Mouse (Mus musculus): ENCODE measurements at regions not wholly inside any gene's neighbourhood (a gene's known extent, or its start where the extent isn't known, plus 50 kb on each side); places are given as distances from the start of the nearest gene placed in this dataset.
A peak's percentile ranks its signal among the peaks of the same experiment; 100 is the strongest.

GRCm38 (mm10) chr19:60408436-60408835, 59.7 kb downstream of the Prlhr start:
- 77% methylated on average over 3 of the region's 3 CpGs for WGBS
- Histone ChIP-seq H3K27ac (replicated peaks; ENCODE audit: low read depth, low read length) (no peak overlapping the region), H3K4me3 (ENCODE audit: low read depth, low read length) (no peak overlapping the region), H3K9me3 (ENCODE audit: control insufficient read depth, low read length) (no peaks in the 10 kb centered on the region), H3K9ac (ENCODE audit: low read depth, low read length) (no peak overlapping the region), H3K27me3 (replicated peaks; ENCODE audit: control insufficient read depth, insufficient read depth, low read length) (no peaks in the 10 kb centered on the region), H3K4me2 (ENCODE audit: low read depth, low read length) (no peak overlapping the region), H3K4me1 (ENCODE audit: control insufficient read depth, insufficient read depth, low read length) (no peaks in the 10 kb centered on the region), H3K36me3 (ENCODE audit: control insufficient read depth, insufficient read depth, low read length) (no peaks in the 10 kb centered on the region)
- ATAC-seq (ENCODE audit: low read depth) (no peak), DNase-seq (ENCODE audit: low spot score) (no peak)

- Histone ChIP-seq H3K27me3 (replicated peaks; ENCODE audit: control insufficient read depth, insufficient read depth, low read length) (no peaks in the 10 kb centered on the region), H3K9ac (ENCODE audit: low read depth, low read length) (no peak overlapping the region), H3K4me3 (ENCODE audit: low read depth, low read length) (no peak overlapping the region), H3K4me1 (ENCODE audit: control insufficient read depth, insufficient read depth, low read length) (no peaks in the 10 kb centered on the region), H3K4me2 (ENCODE audit: low read depth, low read length) (no peak overlapping the region), H3K27ac (replicated peaks; ENCODE audit: low read depth, low read length) (no peak overlapping the region), H3K9me3 (ENCODE audit: control insufficient read depth, low read length) (no peaks in the 10 kb centered on the region), H3K36me3 (ENCODE audit: control insufficient read depth, insufficient read depth, low read length) (no peaks in the 10 kb centered on the region)
- DNase-seq (ENCODE audit: low spot score) (no peak), ATAC-seq (ENCODE audit: low read depth) (no peak)
- WGBS, result 78% methylated on average over 3 of the region's 3 CpGs
These were observed 68.7 kb downstream of the Prlhr start for GRCm38 (mm10) chr19:60399425-60399824.

- H3K4me3 ChIP-seq (ENCODE audit: low read depth, low read length), result no peak overlapping the region
- H3K4me1 ChIP-seq (ENCODE audit: control insufficient read depth, insufficient read depth, low read length), result no peaks in the 10 kb centered on the region
- no peak overlapping the region for H3K9ac ChIP-seq (ENCODE audit: low read depth, low read length)
- no peaks in the 10 kb centered on the region for H3K27me3 ChIP-seq (replicated peaks; ENCODE audit: control insufficient read depth, insufficient read depth, low read length)
- DNase-seq (ENCODE audit: low spot score), result peak; percentile 0
- no peaks in the 10 kb centered on the region for H3K36me3 ChIP-seq (ENCODE audit: control insufficient read depth, insufficient read depth, low read length)
- 67% methylated on average over 1 of the region's 1 CpGs for WGBS
- no peaks in the 10 kb centered on the region for H3K9me3 ChIP-seq (ENCODE audit: control insufficient read depth, low read length)
- H3K4me2 ChIP-seq (ENCODE audit: low read depth, low read length), result no peak overlapping the region
- H3K27ac ChIP-seq (replicated peaks; ENCODE audit: low read depth, low read length), result no peak overlapping the region
- ATAC-seq (ENCODE audit: low read depth), result no peak
These were observed 70.4 kb downstream of the Prlhr start for GRCm38 (mm10) chr19:60397666-60398065.

GRCm38 (mm10) chr19:60396604-60397003, 71.5 kb downstream of the Prlhr start:
- no peak overlapping the region for H3K27ac ChIP-seq (replicated peaks; ENCODE audit: low read depth, low read length)
- no peaks in the 10 kb centered on the region for H3K9me3 ChIP-seq (ENCODE audit: control insufficient read depth, low read length)
- ATAC-seq (ENCODE audit: low read depth), result no peak
- 72% methylated on average over 5 of the region's 5 CpGs for WGBS
- no peak overlapping the region for H3K4me2 ChIP-seq (ENCODE audit: low read depth, low read length)
- no peaks in the 10 kb centered on the region for H3K27me3 ChIP-seq (replicated peaks; ENCODE audit: control insufficient read depth, insufficient read depth, low read length)
- no peaks in the 10 kb centered on the region for H3K36me3 ChIP-seq (ENCODE audit: control insufficient read depth, insufficient read depth, low read length)
- H3K9ac ChIP-seq (ENCODE audit: low read depth, low read length), result no peak overlapping the region
- H3K4me1 ChIP-seq (ENCODE audit: control insufficient read depth, insufficient read depth, low read length), result no peaks in the 10 kb centered on the region
- DNase-seq (ENCODE audit: low spot score), result no peak
- no peak overlapping the region for H3K4me3 ChIP-seq (ENCODE audit: low read depth, low read length)

- WGBS, result 72% methylated on average over 3 of the region's 3 CpGs
- Histone ChIP-seq H3K27me3 (replicated peaks; ENCODE audit: control insufficient read depth, insufficient read depth, low read length) (no peaks in the 10 kb centered on the region), H3K27ac (replicated peaks; ENCODE audit: low read depth, low read length) (no peak overlapping the region), H3K4me3 (ENCODE audit: low read depth, low read length) (no peak overlapping the region), H3K36me3 (ENCODE audit: control insufficient read depth, insufficient read depth, low read length) (no peaks in the 10 kb centered on the region), H3K4me1 (ENCODE audit: control insufficient read depth, insufficient read depth, low read length) (no peaks in the 10 kb centered on the region), H3K4me2 (ENCODE audit: low read depth, low read length) (no peak overlapping the region), H3K9ac (ENCODE audit: low read depth, low read length) (no peak overlapping the region), H3K9me3 (ENCODE audit: control insufficient read depth, low read length) (no peaks in the 10 kb centered on the region)
- DNase-seq (ENCODE audit: low spot score), result no peak
- ATAC-seq (ENCODE audit: low read depth), result no peak
These were observed 81.4 kb downstream of the Prlhr start for GRCm38 (mm10) chr19:60386563-60387241.

- ATAC-seq (ENCODE audit: low read depth) (no peak), DNase-seq (ENCODE audit: low spot score) (no peak)
- H3K4me3 ChIP-seq (ENCODE audit: low read depth, low read length), result no peak overlapping the region
- no peaks in the 10 kb centered on the region for H3K27me3 ChIP-seq (replicated peaks; ENCODE audit: control insufficient read depth, insufficient read depth, low read length)
- no peak overlapping the region for H3K4me2 ChIP-seq (ENCODE audit: low read depth, low read length)
- H3K4me1 ChIP-seq (ENCODE audit: control insufficient read depth, insufficient read depth, low read length), result no peaks in the 10 kb centered on the region
- no peak overlapping the region for H3K27ac ChIP-seq (replicated peaks; ENCODE audit: low read depth, low read length)
- H3K9me3 ChIP-seq (ENCODE audit: control insufficient read depth, low read length), result no peaks in the 10 kb centered on the region
- 69% methylated on average over 5 of the region's 5 CpGs for WGBS
- no peaks in the 10 kb centered on the region for H3K36me3 ChIP-seq (ENCODE audit: control insufficient read depth, insufficient read depth, low read length)
- no peak overlapping the region for H3K9ac ChIP-seq (ENCODE audit: low read depth, low read length)
These were observed 83.4 kb downstream of the Prlhr start for GRCm38 (mm10) chr19:60384721-60385120.

GRCm38 (mm10) chr19:60382661-60383060, 85.4 kb downstream of the Prlhr start:
- Histone ChIP-seq H3K4me3 (ENCODE audit: low read depth, low read length) (no peak overlapping the region), H3K9me3 (ENCODE audit: control insufficient read depth, low read length) (no peaks in the 10 kb centered on the region), H3K36me3 (ENCODE audit: control insufficient read depth, insufficient read depth, low read length) (no peaks in the 10 kb centered on the region), H3K27me3 (replicated peaks; ENCODE audit: control insufficient read depth, insufficient read depth, low read length) (no peaks in the 10 kb centered on the region), H3K9ac (ENCODE audit: low read depth, low read length) (no peak overlapping the region), H3K4me1 (ENCODE audit: control insufficient read depth, insufficient read depth, low read length) (no peaks in the 10 kb centered on the region), H3K27ac (replicated peaks; ENCODE audit: low read depth, low read length) (no peak overlapping the region), H3K4me2 (ENCODE audit: low read depth, low read length) (no peak overlapping the region)
- no peak for ATAC-seq (ENCODE audit: low read depth)
- no peak for DNase-seq (ENCODE audit: low spot score)

GRCm38 (mm10) chr19:60379030-60379605, 89.0 kb downstream of the Prlhr start:
- Histone ChIP-seq H3K27ac (replicated peaks; ENCODE audit: low read depth, low read length) (no peak overlapping the region), H3K4me2 (ENCODE audit: low read depth, low read length) (no peak overlapping the region), H3K9me3 (ENCODE audit: control insufficient read depth, low read length) (no peaks in the 10 kb centered on the region), H3K4me3 (ENCODE audit: low read depth, low read length) (no peak overlapping the region), H3K27me3 (replicated peaks; ENCODE audit: control insufficient read depth, insufficient read depth, low read length) (no peaks in the 10 kb centered on the region), H3K36me3 (ENCODE audit: control insufficient read depth, insufficient read depth, low read length) (no peaks in the 10 kb centered on the region), H3K4me1 (ENCODE audit: control insufficient read depth, insufficient read depth, low read length) (no peaks in the 10 kb centered on the region), H3K9ac (ENCODE audit: low read depth, low read length) (no peak overlapping the region)
- ATAC-seq (ENCODE audit: low read depth), result no peak
- no peak for DNase-seq (ENCODE audit: low spot score)
- 84% methylated on average over 2 of the region's 2 CpGs for WGBS

GRCm38 (mm10) chr19:60363988-60364599, 104.0 kb downstream of the Prlhr start:
- WGBS, result 42% methylated on average over 4 of the region's 4 CpGs
- DNase-seq (ENCODE audit: low spot score), result peak; percentile 20
- no peaks in the 10 kb centered on the region for H3K9me3 ChIP-seq (ENCODE audit: control insufficient read depth, low read length)

More at GRCm38 (mm10) chr19:60363988-60364599, 104.0 kb downstream of the Prlhr start:
- no peak overlapping the region for H3K4me2 ChIP-seq (ENCODE audit: low read depth, low read length)
- H3K27me3 ChIP-seq (replicated peaks; ENCODE audit: control insufficient read depth, insufficient read depth, low read length), result no peaks in the 10 kb centered on the region
- H3K4me1 ChIP-seq (ENCODE audit: control insufficient read depth, insufficient read depth, low read length), result peaks cover 4% of the 10 kb centered on the region; the same call in 1 of the 2 replicates
- H3K9ac ChIP-seq (ENCODE audit: low read depth, low read length), result no peak overlapping the region
- no peak for ATAC-seq (ENCODE audit: low read depth)
- H3K4me3 ChIP-seq (ENCODE audit: low read depth, low read length), result no peak overlapping the region
- no peaks in the 10 kb centered on the region for H3K36me3 ChIP-seq (ENCODE audit: control insufficient read depth, insufficient read depth, low read length)
- H3K27ac ChIP-seq (replicated peaks; ENCODE audit: low read depth, low read length), result no peak overlapping the region

Measured in embryonic facial prominence, embryonic 14.5 days (tissue).